Comparison of ENCODE assay signal across 8 mouse cellular contexts in the genomic region with DNA sequence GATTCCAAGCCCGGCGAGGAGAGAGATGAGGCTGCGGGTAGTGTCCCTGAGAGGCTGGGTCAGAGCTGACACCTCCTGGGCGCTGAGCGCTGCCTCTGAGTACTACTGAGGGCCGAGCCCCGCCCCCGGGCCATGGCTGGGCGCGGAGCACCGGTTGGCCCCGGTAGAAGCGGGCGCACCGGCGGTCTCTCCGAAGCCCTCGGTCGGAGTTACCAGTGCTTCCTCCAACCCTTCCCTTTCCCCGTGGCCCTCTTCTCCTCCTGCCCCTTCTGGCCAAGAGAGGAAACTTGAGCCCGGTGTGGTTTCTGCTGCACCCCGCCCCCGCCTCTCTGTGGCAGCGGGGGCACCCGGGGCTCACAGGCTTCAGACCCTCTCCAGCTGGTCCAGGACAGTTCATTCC. TPM values are rescaled to one million over a fixed set of nuclear protein-coding genes. Genes with fewer than 3 reads are reported as not detected.
DNase-seq lines count a peak whose midpoint lies in the region; ATAC-seq and TF ChIP-seq lines count a peak whose summit lies in the region.

No protein-coding gene starts in this region.

- H3K27ac ChIP-seq in hindbrain, embryonic 13.5 days, result no peak overlapping the region
- no peak overlapping the region for H3K27ac ChIP-seq in midbrain, embryonic 14.5 days (replicated peaks; ENCODE audit: low read depth, low read length)
- H3K27ac ChIP-seq in stomach, postnatal 0 days (replicated peaks), result no peak overlapping the region

- H3K9ac ChIP-seq in hindbrain, embryonic 13.5 days, result peak overlapping the region; percentile 68
- peak overlapping the region; percentile 52 for H3K9ac ChIP-seq in midbrain, embryonic 14.5 days (replicated peaks; ENCODE audit: low read length)
- H3K9ac ChIP-seq in stomach, postnatal 0 days (ENCODE audit: low read length), result peak overlapping the region; percentile 65

- peak overlapping the region; percentile 32 for H3K4me3 ChIP-seq in hindbrain, embryonic 13.5 days
- H3K4me3 ChIP-seq in midbrain, embryonic 14.5 days (replicated peaks; ENCODE audit: low read depth, low read length), result peak overlapping the region; percentile 28
- H3K4me3 ChIP-seq in stomach, postnatal 0 days (ENCODE audit: low read depth, low read length), result peak overlapping the region; percentile 42

- H3K36me3 ChIP-seq in hindbrain, embryonic 13.5 days, result no peaks in the 10 kb centered on the region
- H3K36me3 ChIP-seq in midbrain, embryonic 14.5 days (ENCODE audit: control insufficient read depth, insufficient read depth, low read length), result no peaks in the 10 kb centered on the region
- H3K36me3 ChIP-seq in stomach, postnatal 0 days (ENCODE audit: control insufficient read depth, insufficient read depth, low read length), result no peaks in the 10 kb centered on the region

- H3K4me1 ChIP-seq in hindbrain, embryonic 13.5 days (replicated peaks), result peaks cover 19% of the 10 kb centered on the region
- H3K4me1 ChIP-seq in midbrain, embryonic 14.5 days (ENCODE audit: control insufficient read depth, insufficient read depth, low read length), result peaks cover 6% of the 10 kb centered on the region; the same call in 1 of the 2 replicates
- H3K4me1 ChIP-seq in stomach, postnatal 0 days (replicated peaks; ENCODE audit: control insufficient read depth, insufficient read depth), result peaks cover 6% of the 10 kb centered on the region; the same call in 1 of the 2 replicates

- ATAC-seq in erythroid progenitor cell, adult 5-6 weeks (replicated peaks; ENCODE audit: low FRiP score, poor library complexity, severe bottlenecking), result peak; percentile 28
- ATAC-seq in hindbrain, embryonic 13.5 days (ENCODE audit: low FRiP score), result peak; percentile 70
- ATAC-seq in midbrain, embryonic 14.5 days (ENCODE audit: low FRiP score, low TSS enrichment), result no peak; the same call in 1 of the 2 replicates
- ATAC-seq in stomach, postnatal 0 days (ENCODE audit: low FRiP score, low TSS enrichment), result peak; percentile 24; the same call in 1 of the 2 replicates

- 2% methylated on average over 25 of the region's 25 CpGs for WGBS in hindbrain, embryonic 13.5 days
- under 1% methylated on average over 25 of the region's 25 CpGs for WGBS in midbrain, embryonic 14.5 days
- WGBS in stomach, postnatal 0 days, result 0% methylated on average over 25 of the region's 25 CpGs

- H3K27me3 ChIP-seq in hindbrain, embryonic 13.5 days, result peaks cover 38% of the 10 kb centered on the region
- 0 out of 2 replicates have a peak, but pooled peaks cover 4% of the 10 kb centered on the region for H3K27me3 ChIP-seq in midbrain, embryonic 14.5 days (ENCODE audit: control insufficient read depth, insufficient read depth, low read length)
- no peaks in the 10 kb centered on the region for H3K27me3 ChIP-seq in stomach, postnatal 0 days (ENCODE audit: control insufficient read depth, insufficient read depth, low read length)

- peak; percentile 12 for DNase-seq in right cerebral cortex, postnatal 4 days
- DNase-seq in right cerebral cortex, adult 18-20 months, result no peak
- peak; percentile 92 for DNase-seq in liver
- DNase-seq in midbrain, embryonic 14.5 days, result peak; percentile 34
- peak; percentile 63 for DNase-seq in stomach, postnatal 0 days (ENCODE audit: low spot score)
- no peak for DNase-seq in right cerebral cortex, postnatal 10 days (ENCODE audit: low spot score in 2 of 2)

- no peaks in the 10 kb centered on the region for H3K9me3 ChIP-seq in hindbrain, embryonic 13.5 days
- no peaks in the 10 kb centered on the region for H3K9me3 ChIP-seq in midbrain, embryonic 14.5 days (ENCODE audit: control insufficient read depth, low read length)
- H3K9me3 ChIP-seq in stomach, postnatal 0 days (ENCODE audit: control insufficient read depth, low read length), result no peaks in the 10 kb centered on the region

- H3K4me2 ChIP-seq in hindbrain, embryonic 13.5 days, result peak overlapping the region; percentile 62
- H3K4me2 ChIP-seq in midbrain, embryonic 14.5 days (ENCODE audit: low read length), result peak overlapping the region; percentile 66
- H3K4me2 ChIP-seq in stomach, postnatal 0 days (replicated peaks; ENCODE audit: low read depth), result peak overlapping the region; percentile 85

- no peak for TF ChIP-seq EP300 in stomach, postnatal 0 days (optimal IDR thresholded peaks at IDR 0.05)

- TF ChIP-seq CTCF in stomach, postnatal 0 days (IDR thresholded peaks at IDR 0.05; ENCODE audit: low read depth), result peak; percentile 49

RNA-seq across cellular contexts. Expression of gene Nfe2, which starts 3.0 kb away (rescaled TPM):
- 368 and 436 TPM in 2 replicates for total RNA-seq in erythroid progenitor cell, adult 5-6 weeks (2015; ENCODE audit: low replicate concordance)
- 353 and 370 TPM in 2 replicates for total RNA-seq in erythroid progenitor cell, adult 5-6 weeks (2017; ENCODE audit: low replicate concordance)
- polyA plus RNA-seq in hindbrain, embryonic 13.5 days (2015; fragmentation: Nextera tagmentation; extraction: Ambion mirVana), result 1.1 and 1.4 TPM in 2 replicates
- polyA plus RNA-seq in midbrain, embryonic 14.5 days (2014; fragmentation: Nextera tagmentation; extraction: Ambion mirVana), result 0.49 and 0.62 TPM in 2 replicates
- 0.50 and 0.70 TPM in 2 replicates for polyA plus RNA-seq in stomach, postnatal 0 days (2015; fragmentation: Nextera tagmentation; extraction: Ambion mirVana)

RNA-seq across cellular contexts. Expression of gene Hnrnpa1, which starts 14.9 kb away (rescaled TPM):
- 198 and 238 TPM in 2 replicates for total RNA-seq in erythroid progenitor cell, adult 5-6 weeks (2015; ENCODE audit: low replicate concordance)
- 338 and 377 TPM in 2 replicates for total RNA-seq in erythroid progenitor cell, adult 5-6 weeks (2017; ENCODE audit: low replicate concordance)
- polyA plus RNA-seq in hindbrain, embryonic 13.5 days (2015; fragmentation: Nextera tagmentation; extraction: Ambion mirVana), result 901 and 926 TPM in 2 replicates
- 764 and 768 TPM in 2 replicates for polyA plus RNA-seq in midbrain, embryonic 14.5 days (2014; fragmentation: Nextera tagmentation; extraction: Ambion mirVana)
- polyA plus RNA-seq in stomach, postnatal 0 days (2015; fragmentation: Nextera tagmentation; extraction: Ambion mirVana), result 236 and 251 TPM in 2 replicates

RNA-seq across cellular contexts. Expression of gene Cbx5, which starts 15.6 kb away (rescaled TPM):
- 181 and 243 TPM in 2 replicates for total RNA-seq in erythroid progenitor cell, adult 5-6 weeks (2015; ENCODE audit: low replicate concordance)
- total RNA-seq in erythroid progenitor cell, adult 5-6 weeks (2017; ENCODE audit: low replicate concordance), result 214 and 236 TPM in 2 replicates
- 143 and 144 TPM in 2 replicates for polyA plus RNA-seq in hindbrain, embryonic 13.5 days (2015; fragmentation: Nextera tagmentation; extraction: Ambion mirVana)
- 159 and 177 TPM in 2 replicates for polyA plus RNA-seq in midbrain, embryonic 14.5 days (2014; fragmentation: Nextera tagmentation; extraction: Ambion mirVana)
- polyA plus RNA-seq in stomach, postnatal 0 days (2015; fragmentation: Nextera tagmentation; extraction: Ambion mirVana), result 23.0 and 26.8 TPM in 2 replicates

RNA-seq across cellular contexts. Expression of gene Copz1, which starts 17.3 kb away (rescaled TPM):
- 158 and 167 TPM in 2 replicates for total RNA-seq in erythroid progenitor cell, adult 5-6 weeks (2015; ENCODE audit: low replicate concordance)
- 37.6 and 42.4 TPM in 2 replicates for total RNA-seq in erythroid progenitor cell, adult 5-6 weeks (2017; ENCODE audit: low replicate concordance)
- polyA plus RNA-seq in hindbrain, embryonic 13.5 days (2015; fragmentation: Nextera tagmentation; extraction: Ambion mirVana), result 219 and 222 TPM in 2 replicates
- 197 and 231 TPM in 2 replicates for polyA plus RNA-seq in midbrain, embryonic 14.5 days (2014; fragmentation: Nextera tagmentation; extraction: Ambion mirVana)
- polyA plus RNA-seq in stomach, postnatal 0 days (2015; fragmentation: Nextera tagmentation; extraction: Ambion mirVana), result 159 and 168 TPM in 2 replicates

RNA-seq across cellular contexts. Expression of gene Gpr84, which starts 55.2 kb away (rescaled TPM):
- 0.72 TPM in 1 of 2 replicates, not detected in the other for total RNA-seq in erythroid progenitor cell, adult 5-6 weeks (2015; ENCODE audit: low replicate concordance)
- total RNA-seq in erythroid progenitor cell, adult 5-6 weeks (2017; ENCODE audit: low replicate concordance), result 3.9 TPM in 1 of 2 replicates, not detected in the other
- polyA plus RNA-seq in hindbrain, embryonic 13.5 days (2015; fragmentation: Nextera tagmentation; extraction: Ambion mirVana), result 0.23 and 0.34 TPM in 2 replicates
- 0.16 and 0.26 TPM in 2 replicates for polyA plus RNA-seq in midbrain, embryonic 14.5 days (2014; fragmentation: Nextera tagmentation; extraction: Ambion mirVana)
- 0.30 and 0.46 TPM in 2 replicates for polyA plus RNA-seq in stomach, postnatal 0 days (2015; fragmentation: Nextera tagmentation; extraction: Ambion mirVana)

Comparison
In these comparisons a context has a peak if more than half of its experiments do, and no peak if none do; other contexts are left out.
1. DNase-seq: peak in right cerebral cortex, postnatal 4 days (single experiment), liver (single experiment), midbrain, embryonic 14.5 days (single experiment) and stomach, postnatal 0 days (single experiment); none in right cerebral cortex, adult 18-20 months (single experiment) and right cerebral cortex, postnatal 10 days (0 of 2).
2. Peak in every context shown above with its lines, with median percentiles within 50 percentile points of each other: H3K4me2 ChIP-seq, H3K4me3 ChIP-seq and H3K9ac ChIP-seq.